Mouse (Mus musculus) megakaryocyte, embryonic 14.5 days (primary cell): Measurements from ENCODE around the gene Spdef.

Source experiments
- FLI1 ChIP-seq: IDR thresholded peaks from 2 replicates; pipeline ENCODE4 v1.6.1; 2012; ENCODE audit warnings: low read length, inconsistent platforms, mixed read lengths
- GATA1 ChIP-seq: IDR thresholded peaks from 3 replicates; pipeline ENCODE4 v1.6.1; 2012; ENCODE audit warnings: mixed read lengths, low read length, inconsistent platforms, borderline replicate concordance

DNA sequence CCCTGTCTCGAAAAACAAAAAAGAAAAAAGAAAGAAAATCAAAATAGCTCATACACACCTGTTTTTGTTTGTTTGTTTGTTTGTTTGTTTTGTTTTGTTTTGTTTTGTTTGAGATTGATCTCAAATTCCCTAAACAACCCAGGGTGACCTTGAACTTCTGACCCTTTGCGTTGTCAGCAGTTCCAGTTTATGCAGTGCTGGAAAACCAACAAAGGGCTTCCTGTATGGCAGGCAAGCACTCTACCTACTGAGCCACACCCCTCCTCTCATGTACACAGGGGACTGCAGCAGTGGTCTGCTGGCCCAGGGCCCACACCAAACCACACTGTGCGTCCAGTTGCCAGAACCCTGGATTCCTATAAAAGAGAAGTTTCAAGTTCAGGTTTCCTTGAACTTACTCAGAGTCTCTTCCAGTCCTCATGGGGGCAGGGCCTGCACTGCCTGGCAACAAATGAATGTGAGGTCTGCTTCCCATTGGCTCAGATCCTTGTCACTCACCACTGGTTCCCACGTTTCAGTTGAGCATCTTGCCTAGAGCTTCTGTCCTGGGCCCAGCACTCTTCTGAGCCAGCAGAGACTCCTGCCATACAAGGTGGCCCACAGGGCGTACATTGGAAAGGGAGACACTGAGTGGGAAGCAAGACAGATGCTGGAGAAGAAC, 24.7 kb downstream of the Spdef start:
- no peak for TF ChIP-seq GATA1
- TF ChIP-seq FLI1 = no peak
